Mouse (Mus musculus) 416B (cell line): ENCODE results near the gene Aprt.

Experiments used
- DNase-seq: peaks from one replicate; pipeline ENCODE4 v3.0.0; 2011; ENCODE audit warnings: low read depth

Aprt gene

DNA sequence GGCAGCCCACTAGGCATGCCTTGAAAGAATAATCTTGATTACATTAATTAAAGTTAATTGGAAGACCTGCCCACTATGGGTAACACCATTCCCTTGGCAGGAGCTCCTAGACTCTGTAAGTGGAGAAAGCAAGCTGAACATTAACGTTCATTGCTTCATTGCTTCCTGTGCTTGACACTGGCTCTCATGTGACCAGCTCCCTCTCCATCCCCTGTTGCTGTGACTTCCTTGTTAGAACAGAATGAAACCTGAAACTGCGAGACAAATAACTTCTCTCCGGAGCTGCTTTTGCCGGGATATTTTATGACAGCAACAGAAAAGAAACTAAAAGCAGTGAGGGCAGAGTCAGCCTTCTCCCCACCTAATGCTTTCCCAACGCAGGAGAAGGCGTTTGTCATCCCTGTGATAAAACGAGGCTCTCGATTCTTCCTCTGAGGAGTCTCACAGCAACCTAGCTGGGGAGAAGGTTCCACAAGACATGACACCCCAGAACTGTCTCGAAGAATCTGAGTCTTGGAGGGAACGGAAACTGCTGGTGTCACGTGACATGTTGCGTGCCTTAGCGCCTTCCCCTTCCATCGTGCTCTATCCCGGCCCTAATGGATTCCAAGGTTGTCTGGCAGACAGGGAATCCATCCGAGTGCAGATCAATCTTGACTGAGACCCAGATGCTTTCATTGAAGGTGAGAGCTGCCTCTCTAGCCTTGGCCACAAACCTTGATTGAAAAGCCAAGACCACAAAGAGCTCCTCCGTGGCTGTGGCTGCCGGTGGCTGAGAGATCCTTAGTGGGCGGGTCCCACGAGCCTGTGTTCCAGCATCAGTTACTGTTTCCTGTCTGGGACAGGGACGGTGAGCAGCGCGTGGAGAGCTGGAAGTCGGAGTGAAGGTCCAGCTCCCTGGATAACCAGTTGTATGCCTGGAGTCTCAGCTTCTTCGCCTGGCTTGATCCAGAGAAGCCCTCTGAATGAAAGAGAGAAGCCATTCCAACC is 12.1 kb downstream of the Aprt start:
- peak; percentile 63 for DNase-seq

DNA sequence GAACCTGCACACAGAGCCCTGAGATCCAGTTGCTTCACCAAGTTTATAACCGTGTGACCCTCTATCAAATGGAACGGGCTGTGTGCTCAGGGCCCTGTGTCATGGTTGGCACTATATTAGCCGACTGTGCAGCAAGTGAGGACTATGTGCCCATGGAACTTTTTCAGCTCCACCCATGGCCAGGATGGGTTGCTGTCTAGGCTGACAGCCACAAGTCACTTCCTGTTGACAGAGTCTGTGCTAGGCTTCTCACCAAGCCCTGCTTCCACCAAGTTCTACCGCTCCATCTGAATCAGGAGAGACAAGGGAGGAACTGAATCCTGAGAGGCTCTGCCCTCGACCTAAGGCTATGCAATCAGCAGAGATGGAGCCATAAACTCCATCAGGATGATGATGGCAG is 15.5 kb downstream of the Aprt start:
- DNase-seq: peak; percentile 70

DNA sequence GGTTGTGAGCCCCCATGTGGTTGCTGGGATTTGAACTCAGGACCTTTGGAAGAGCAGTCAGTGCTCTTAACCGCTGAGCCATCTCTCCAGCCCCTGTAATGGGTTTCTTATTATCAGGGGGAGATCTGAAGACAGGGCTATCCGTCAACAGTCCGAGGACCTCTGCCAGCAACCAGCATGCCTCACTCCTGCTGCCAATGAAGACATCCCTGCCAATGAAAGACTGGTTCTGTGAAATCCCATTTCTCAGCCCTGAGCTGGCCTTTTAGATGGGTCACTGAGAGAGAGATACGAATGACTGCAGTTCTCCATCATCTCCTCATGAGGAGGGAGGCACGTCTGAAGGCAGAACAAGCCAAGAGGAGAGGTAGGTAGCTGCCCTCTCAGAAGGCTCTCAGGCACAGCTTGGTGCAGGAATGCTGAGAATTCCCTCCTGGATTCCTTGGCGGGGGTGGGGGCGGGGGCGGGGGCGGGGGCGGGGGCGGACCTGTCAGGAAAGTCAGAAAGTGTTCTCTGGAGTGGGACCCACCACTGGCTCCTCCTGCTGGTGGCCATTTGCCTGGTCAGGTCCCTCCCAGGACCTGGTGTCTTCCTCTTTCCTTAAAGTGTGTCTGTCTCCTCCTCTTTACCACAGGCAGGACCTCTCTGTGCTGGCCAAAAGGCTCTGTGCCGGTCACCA is 17.9 kb downstream of the Aprt start:
- DNase-seq: peak; percentile 60

DNA sequence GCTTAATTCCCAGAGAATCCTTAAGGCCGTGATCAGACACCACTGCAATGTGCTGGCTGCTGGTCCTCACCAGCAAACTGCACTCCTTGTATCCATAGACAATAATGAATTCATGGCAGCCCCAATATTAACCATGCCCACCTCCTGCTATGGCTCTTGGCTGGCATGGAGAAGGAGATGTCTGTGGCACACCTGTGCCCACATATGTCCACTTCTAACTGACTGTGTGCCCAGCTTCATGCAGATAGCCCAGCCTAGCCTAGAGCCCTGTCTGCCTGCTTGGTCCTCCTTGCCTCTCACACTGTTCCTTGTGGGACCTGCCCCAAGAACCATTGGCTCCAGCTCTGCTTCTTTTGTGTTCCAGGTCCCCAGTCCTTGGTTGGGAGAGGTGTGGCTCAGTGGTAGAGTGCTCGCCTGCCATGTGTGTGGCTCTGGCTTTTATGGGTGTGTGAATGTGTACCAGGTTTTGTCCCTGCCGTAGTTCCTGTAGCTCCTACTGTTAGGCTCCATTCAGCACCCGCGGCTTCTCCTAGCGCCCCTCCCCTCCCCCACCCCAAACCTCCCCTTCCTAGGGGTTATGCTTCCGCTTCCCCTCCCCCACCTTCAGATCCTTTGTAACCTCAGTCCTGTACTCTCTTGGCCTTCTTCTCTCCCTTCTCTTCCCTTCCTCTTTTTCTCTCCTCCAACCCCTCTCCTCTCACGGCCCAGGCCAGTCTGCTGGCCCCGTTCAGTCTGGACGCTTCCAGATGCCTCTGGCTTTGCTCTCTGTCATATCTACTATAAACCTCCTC is 19.3 kb downstream of the Aprt start:
- peak; percentile 73 for DNase-seq

GRCm38 (mm10) chr8:122556030-122557009 is 20.4 kb downstream of the Aprt start:
- DNase-seq: peak; percentile 97

DNA sequence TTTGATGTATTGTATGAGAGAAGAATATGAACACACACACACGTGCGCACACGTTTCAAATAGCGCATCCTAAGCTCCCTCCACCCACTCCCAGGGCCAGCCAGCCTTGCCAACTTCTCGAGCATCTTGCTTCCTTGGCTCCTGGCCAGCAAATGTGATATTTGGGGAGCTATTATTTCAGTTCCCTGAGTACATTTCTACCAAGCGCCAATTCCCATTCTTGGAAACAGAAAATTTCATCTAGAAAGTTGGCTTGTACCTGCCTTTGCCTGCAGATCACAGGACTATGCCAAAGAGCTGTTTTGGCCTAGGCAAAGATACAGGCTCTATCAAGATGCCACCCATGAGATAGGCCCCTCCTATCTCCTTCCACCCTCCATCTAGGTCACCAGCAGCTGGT is 21.9 kb downstream of the Aprt start:
- no peak for DNase-seq

DNA sequence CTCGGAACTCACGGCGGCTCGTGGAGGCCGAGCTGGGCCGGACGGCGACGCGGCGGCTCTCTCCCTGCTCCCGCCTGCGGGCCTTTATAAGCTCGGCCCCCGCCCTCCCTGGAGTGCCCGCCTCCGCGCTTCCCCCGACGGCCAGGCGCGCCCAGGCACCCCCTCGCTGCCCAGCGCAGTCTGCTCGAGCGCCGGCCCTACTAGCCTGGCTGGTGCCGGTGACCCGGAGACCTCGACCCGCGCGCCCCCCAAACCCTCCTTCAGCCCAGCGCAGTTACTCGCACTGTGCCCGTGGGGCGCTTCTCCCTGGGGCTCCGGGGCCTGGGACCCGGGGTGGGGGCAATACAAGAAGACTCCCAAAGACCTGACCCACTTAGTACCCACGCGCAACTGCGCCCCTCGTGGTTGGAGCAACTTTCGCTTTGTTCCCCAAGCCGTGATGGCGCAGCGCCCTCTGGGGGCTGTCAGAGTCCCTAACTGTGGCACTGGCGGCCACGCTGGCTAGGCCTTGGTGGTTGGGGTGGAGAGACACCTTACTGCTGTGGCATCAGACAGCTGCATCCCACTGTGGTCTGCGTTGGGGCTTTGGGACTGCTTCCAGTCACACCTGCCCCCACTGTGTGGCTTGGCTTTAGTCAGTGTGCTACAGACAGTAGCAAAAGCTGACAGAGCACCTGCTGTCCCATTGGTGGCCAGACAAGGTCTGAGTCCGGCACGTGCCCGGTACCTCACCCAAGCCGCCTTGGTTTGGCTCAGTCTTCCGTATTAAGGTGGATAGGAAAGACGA is 25.3 kb downstream of the Aprt start, which contains the start of gene Piezo1:
Gene Piezo1, minus strand, starts transcription at position 65 of the 787 bp plus-strand sequence.
- peak; percentile 95 for DNase-seq

DNA sequence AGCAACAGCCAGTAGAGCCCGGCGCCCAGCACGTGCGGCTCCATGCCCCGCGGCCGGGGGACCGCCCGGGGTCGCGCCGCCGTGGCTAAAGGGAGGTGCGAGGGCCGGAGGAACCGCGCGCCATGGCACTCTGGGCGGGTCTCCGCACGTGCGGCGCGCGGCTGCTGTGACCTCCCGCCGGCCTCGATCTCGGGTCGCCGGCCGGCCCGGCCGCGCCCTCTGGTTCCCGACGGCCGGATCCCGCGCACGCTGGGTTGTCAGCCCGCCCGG is 25.8 kb downstream of the Aprt start:
- DNase-seq: no peak

DNA sequence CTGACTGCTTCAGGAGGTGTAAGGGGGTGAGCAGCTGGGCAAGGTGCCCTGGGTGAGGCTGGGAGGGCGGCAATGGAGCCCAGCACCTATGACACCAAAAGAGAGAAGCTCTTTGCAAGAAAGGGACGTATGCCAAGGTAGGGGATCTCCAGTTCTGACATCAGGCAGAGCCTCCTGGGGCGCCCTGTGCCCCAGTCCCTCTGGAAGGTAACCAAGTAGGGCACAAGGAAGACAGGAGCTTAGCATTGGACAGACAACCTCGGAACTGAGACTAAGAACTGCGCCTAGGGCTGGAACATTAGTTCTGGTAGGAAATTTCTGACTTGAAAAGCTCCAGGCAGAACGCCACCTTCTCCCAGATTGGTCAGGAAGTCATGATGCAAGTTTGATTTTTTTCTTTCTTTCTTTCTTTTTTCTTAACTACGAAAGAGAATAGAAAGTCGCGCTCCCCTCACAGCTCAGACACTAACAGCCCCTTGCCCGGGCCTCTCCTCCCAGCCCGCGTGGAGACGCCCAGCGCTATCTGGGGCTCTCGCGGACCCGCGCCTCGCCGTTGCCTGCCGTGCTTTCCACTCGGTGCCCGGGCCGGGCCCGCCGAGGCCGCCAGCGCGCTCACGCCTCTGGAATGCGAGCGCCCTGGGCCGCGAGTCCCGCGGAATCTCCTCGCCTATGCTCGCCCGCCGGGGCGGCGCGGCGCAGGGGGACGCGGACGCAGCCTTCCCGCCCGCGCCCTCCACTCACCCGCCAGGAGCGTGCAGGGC is 26.3 kb downstream of the Aprt start:
- DNase-seq: peak; percentile 61

DNA sequence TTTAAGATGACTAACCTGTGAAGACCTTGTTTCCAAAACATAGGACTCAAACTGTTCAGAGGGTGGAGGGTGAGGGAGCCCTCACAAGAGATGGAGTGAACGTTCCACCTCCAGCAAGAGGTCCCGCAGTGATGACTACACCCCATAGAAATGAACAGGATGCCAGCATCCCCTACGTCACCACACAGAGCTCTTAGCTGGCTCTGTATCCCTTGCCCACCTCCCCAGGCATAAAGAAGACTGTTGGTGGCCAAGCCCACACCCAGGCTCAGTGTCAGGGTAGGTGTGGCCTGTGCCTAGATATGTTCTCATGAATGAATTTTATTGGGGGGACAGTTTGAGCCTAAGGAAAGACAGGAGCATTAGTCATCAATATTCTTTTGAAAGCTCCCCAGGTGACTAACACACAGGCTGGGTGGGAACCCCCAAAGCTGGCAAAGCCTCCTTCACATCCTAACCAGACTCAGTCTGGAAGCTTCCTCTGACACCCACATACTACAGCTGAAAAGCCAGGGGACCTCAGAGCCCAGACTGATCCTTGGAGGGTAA is 27.7 kb downstream of the Aprt start:
- peak; percentile 51 for DNase-seq

- DNase-seq: no peak
These were observed 28.4 kb downstream of the Aprt start for GRCm38 (mm10) chr8:122548331-122548730.

DNA sequence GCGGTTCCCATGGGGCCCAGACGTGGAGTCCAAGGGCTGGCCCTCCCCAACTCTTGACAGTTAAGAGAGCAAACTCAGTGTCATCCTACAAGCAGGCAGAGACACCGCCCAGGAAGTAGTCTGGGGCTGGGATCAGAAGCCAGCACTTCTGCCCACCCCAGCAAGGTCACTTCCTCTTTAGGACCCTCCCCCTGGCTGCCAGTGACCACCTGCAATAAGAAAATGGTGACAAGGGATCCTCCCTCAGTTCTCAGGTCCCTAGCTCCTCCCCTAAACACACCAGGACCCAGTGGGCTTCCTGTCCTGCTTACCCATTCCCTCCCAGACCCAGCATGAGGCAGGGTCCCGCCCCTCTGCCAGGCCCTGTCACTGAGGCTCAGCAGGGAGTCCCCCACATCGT is 28.9 kb downstream of the Aprt start:
- peak; percentile 96 for DNase-seq

DNA sequence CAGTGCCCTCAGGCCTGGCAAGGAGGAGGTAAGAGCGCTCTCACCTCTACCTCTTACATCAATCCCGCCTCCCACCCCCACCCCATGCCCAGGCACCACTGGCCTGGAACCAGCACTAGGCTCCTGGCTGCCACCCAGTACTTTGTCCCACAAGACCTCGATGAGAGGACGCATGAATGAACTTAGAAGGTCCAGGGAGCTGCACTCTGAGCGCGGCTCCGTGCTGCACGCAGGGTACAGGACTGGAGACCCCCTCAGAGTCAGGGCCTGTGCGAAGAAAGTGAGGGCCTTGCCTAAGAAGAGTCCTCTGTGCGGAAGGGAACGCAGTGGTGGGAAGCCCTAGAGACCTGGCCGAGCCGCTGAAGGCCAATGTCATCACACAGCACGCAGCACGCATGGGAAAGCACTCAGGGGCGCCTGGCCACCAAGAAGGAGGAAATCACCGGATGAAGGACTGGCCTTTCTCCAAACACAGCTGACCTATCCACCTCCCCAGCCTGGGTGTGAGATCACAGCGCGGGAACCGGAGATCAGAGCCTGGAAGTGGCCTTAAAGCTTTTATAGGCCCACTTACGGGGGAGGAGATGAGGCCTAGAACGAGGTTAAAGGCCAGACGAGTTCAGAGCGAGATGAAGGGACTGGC is 29.8 kb downstream of the Aprt start:
- no peak for DNase-seq

- DNase-seq: no peak
These were observed 30.5 kb downstream of the Aprt start for GRCm38 (mm10) chr8:122546066-122546755.

DNA sequence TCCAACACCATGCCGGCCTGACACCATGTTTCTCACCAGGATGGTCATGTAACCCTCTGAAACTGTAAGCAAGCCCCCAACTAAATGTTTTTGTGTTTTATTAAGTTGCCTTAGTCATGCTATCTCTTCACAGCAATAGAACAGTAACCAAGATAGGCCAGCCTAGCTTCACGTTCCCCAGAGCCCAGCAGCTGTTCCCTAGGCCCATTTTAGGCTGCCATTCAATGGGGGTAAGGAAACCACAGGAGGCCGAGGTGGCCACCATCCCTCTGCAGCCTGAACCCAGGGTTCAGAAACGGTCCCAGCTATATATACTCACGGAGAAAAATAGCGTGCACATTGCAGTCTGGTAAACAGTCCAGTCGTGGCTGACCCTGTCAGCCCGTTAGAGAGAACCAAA is 32.6 kb downstream of the Aprt start:
- DNase-seq: no peak

GRCm38 (mm10) chr8:122538310-122539076 is 38.2 kb downstream of the Aprt start:
- DNase-seq: no peak

DNA sequence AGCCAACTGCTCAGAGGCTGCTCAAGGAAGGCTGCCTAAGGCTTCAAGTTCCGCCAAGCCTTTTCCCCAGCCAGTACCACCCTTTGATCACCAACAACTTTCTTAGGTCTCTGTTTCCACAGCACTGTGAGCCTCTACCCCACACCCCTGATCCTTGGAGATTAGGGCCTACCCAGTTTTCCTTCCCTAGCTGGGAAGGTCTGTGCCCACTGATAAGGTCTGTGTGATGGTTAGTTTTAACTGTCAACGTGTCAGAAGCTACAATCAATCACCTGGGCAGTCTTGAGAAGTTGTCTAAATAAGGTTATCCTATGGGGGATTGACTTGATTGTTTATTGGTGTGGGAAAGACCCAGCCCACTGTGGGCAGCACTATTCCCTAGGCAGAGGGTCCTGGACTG is 38.9 kb downstream of the Aprt start:
- peak; percentile 70 for DNase-seq

- DNase-seq: no peak
These were observed 39.7 kb downstream of the Aprt start for GRCm38 (mm10) chr8:122537033-122537432.
